Mouse (Mus musculus) gastrocnemius, postnatal 4 days (tissue): ENCODE data around the gene Myb. TPM values are rescaled to one million over a fixed set of nuclear protein-coding genes. Genes with fewer than 3 reads are reported as not detected.

Experiments
- DNase-seq, 2 experiments: peaks; one replicate each; pipeline ENCODE4 v3.0.0; 2021 to 2022; ENCODE audit warnings: low spot score in 2 of 2, mixed read lengths in 2 of 2
- total RNA-seq, 2 experiments: library from RNA; stranded (reverse); gene quantifications; 2 replicates each; pipeline ENCODE4 v1.2.3; 2021

Gene Myb
- total RNA-seq, 2 experiments from 2014 or later = 2.5 to 3.0 TPM

GRCm38 (mm10) chr10:21087614-21088232 is 73.1 kb downstream of the Myb start:
- no peak for DNase-seq

- no peak for DNase-seq
Measured at GRCm38 (mm10) chr10:21085044-21085443, 75.7 kb downstream of the Myb start.

DNA sequence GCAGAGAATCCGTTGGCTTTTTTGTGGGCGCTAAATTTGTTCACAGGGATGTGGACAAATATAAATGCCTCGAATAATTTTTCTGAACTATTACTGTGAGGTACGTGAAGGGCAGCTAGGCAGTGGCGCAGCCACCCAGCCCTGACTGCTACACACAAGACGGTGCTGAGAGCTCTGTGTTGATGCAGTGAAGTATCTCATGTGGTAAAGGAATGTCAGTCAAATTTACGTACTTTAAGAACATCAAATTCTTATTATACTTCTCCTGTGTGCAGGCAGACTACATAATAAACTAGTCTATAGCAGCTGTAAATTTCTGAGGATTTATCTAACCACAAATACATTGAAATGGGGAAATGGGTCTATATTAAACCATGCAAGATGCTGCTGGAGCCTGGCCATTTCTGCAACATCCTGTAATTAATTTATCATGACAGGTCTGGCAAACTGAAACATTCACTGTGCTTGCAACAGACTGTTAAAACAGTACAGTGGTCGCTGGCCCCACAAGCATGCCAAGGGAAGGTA is 77.3 kb downstream of the Myb start:
- no peak for DNase-seq

- DNase-seq = no peak
Measured at GRCm38 (mm10) chr10:21082447-21082846, 78.3 kb downstream of the Myb start.

DNA sequence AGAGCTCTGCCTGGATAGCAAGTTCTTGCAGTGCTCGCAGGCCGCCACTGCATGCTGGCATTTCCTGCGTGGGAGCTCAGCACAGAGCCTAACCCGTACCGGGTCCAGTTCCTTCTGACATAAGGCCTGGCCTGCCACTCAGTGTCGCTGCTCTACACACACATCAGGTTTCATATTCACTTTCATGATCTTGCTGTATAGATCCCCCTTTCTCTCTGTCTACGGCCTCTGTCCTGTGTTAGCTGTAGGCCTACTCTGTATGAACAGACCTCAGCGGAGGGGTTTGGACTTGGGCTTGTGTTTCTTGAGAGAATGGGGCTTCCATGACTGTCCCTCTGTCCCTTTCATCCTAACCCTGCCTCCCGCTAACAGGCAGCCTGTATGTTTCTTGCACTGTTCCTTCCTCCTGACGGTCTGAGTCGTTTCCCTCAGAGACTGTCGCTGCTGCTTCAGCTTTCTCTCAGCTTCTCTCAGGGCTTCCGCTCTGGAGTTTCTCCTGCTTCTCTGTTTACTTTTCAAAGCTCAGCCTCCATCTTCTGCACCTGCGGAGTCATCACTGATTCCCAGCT is 83.5 kb downstream of the Myb start:
- no peak for DNase-seq

GRCm38 (mm10) chr10:21076731-21077130 is 84.1 kb downstream of the Myb start:
- no peak for DNase-seq

- no peak for DNase-seq
Measured at GRCm38 (mm10) chr10:21076137-21076536, 84.6 kb downstream of the Myb start.

Other genes starting within 250 kb of the Myb start
- gene Ahi1, start 208.4 kb downstream of the Myb start, total RNA-seq = 1 to 10 TPM; 4.8 to 5.1 TPM
- gene Hbs1l, start 135.0 kb upstream of the Myb start, total RNA-seq = 10 to 100 TPM; 58.9 to 61.1 TPM
- gene Aldh8a1, start 216.3 kb upstream of the Myb start, total RNA-seq = under 1 TPM; 0.15 to 0.26 TPM